Mouse (Mus musculus) limb, embryonic 14.5 days (tissue): ENCODE results near the gene Taf1b. TPM values are rescaled to one million over a fixed set of nuclear protein-coding genes. Genes with fewer than 3 reads are reported as not detected.
"Not testable (repeated sequence)": the region's sequence is repeated elsewhere in the genome, so short reads cannot be mapped to it uniquely, and the experiment has no call there.

ENCODE experiments used
- ATAC-seq: fragments of 200-750 bp; cut with Nextera tagmentation; 2 replicates; pipeline ENCODE4 v1.8.0; 2017; ENCODE audit warnings: low read depth, moderate number of reproducible peaks, moderate TSS enrichment; ENCODE audit not compliant: low FRiP score
- DNase-seq: peaks from one replicate; pipeline ENCODE4 v3.0.0-alpha.2; 2015; ENCODE audit warnings: low spot score
- H3K27ac ChIP-seq: fragments of 300-500 bp; sonication (generic); replicated peaks from 2 replicates; pipeline ENCODE4 v1.5.1; 2014; ENCODE audit warnings: low read depth, mild to moderate bottlenecking, low read length, moderate library complexity, mixed read lengths
- H3K27me3 ChIP-seq: fragments of 300-500 bp; sonication (generic); 2 replicates; pipeline ENCODE4 v1.6.1; 2014; ENCODE audit warnings: low read length, mixed read lengths; ENCODE audit not compliant: control insufficient read depth, insufficient read depth
- H3K36me3 ChIP-seq: fragments of 300-500 bp; sonication (generic); 2 replicates; pipeline ENCODE4 v1.6.1; 2014; ENCODE audit warnings: mild to moderate bottlenecking, low read length, moderate library complexity, mixed read lengths; ENCODE audit not compliant: control insufficient read depth, insufficient read depth
- H3K4me1 ChIP-seq: fragments of 300-500 bp; sonication (generic); 2 replicates; pipeline ENCODE4 v1.6.1; 2014; ENCODE audit warnings: antibody characterized with exemption, low read length, mixed read lengths; ENCODE audit not compliant: control insufficient read depth, insufficient read depth
- H3K4me2 ChIP-seq: fragments of 300-500 bp; sonication (generic); replicated peaks from 2 replicates; pipeline ENCODE4 v1.6.1; 2014; ENCODE audit warnings: low read depth, mild to moderate bottlenecking, low read length, moderate library complexity; ENCODE audit not compliant: severe bottlenecking
- H3K4me3 ChIP-seq: fragments of 300-500 bp; sonication (generic); replicated peaks from 2 replicates; pipeline ENCODE4 v1.5.1; 2014; ENCODE audit warnings: low read length
- H3K9ac ChIP-seq: fragments of 300-500 bp; sonication (generic); 2 replicates; pipeline ENCODE4 v1.6.1; 2014; ENCODE audit warnings: mild to moderate bottlenecking, low read depth, low read length, moderate library complexity; ENCODE audit not compliant: severe bottlenecking
- H3K9me3 ChIP-seq: fragments of 300-500 bp; sonication (generic); 2 replicates; pipeline ENCODE4 v1.6.1; 2016; ENCODE audit warnings: low read length; ENCODE audit not compliant: control insufficient read depth
- POLR2A ChIP-seq: fragments of 200-500 bp; IDR thresholded peaks from 2 replicates; pipeline ENCODE4 v1.8.0; 2012; ENCODE audit warnings: inconsistent platforms, mild to moderate bottlenecking, moderate library complexity, borderline replicate concordance; ENCODE audit not compliant: insufficient read depth, insufficient read length; ENCODE audit errors: extremely low read depth
- WGBS: fragments of 180-500 bp; shearing (Covaris S2); extraction: QIAGEN DNeasy Blood & Tissue Kit; methylation state at CpG from one replicate; pipeline ENCODE4 v1.1.7; 2014; 5-methylcytosine and 5-hydroxymethylcytosine counted together
- polyA plus RNA-seq, 2 experiments: library from polyadenylated mRNA; depleted of rRNA in 1 of 2; stranded (reverse) in 1 of 2; unstranded in 1 of 2; fragments of >200 nt; fragmentation: Nextera tagmentation in 1 of 2; extraction: Ambion mirVana in 1 of 2; gene quantifications; 2 replicates each; pipeline versions ENCODE4 v1.2.1 to v1.2.3; 2012 to 2014

Gene Taf1b
- polyA plus RNA-seq, 2 experiments: 19.5 to 28.0 TPM

DNA sequence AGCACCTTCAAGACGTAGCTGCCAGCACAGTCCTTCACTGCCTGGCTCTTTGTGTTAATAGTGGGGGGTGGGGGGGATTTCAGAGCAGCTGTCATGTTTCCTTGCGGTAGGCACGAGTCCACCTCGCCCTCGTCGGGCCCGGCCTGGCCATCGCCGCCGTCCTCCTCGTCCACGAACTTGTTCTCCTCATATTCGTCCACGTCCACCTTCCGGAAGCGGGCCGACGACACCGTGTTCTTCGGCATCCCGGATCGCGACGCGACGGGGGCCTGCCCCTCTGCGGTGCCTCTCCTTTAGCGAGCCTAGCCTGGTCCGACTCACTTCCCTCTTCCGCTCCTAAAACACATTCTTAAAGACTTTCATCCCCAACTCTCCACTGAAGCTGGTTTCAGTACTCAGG is 4.7 kb upstream of the Taf1b start:
- Histone ChIP-seq H3K9ac (peak overlapping the region; percentile 25), H3K4me1 (no peaks in the 10 kb centered on the region), H3K36me3 (no peaks in the 10 kb centered on the region), H3K4me3 (0 out of 2 replicates have a peak overlapping the region, but pooled peaks have one; percentile 11), H3K4me2 (peak overlapping the region; percentile 37), H3K27me3 (no peaks in the 10 kb centered on the region), H3K27ac (no peak overlapping the region), H3K9me3 (no peaks in the 10 kb centered on the region)
- 64% methylated on average over 30 of the region's 30 CpGs for WGBS
- ATAC-seq (no peak; the same call in 1 of the 2 replicates), DNase-seq (no peak)
- TF ChIP-seq POLR2A: no peak

DNA sequence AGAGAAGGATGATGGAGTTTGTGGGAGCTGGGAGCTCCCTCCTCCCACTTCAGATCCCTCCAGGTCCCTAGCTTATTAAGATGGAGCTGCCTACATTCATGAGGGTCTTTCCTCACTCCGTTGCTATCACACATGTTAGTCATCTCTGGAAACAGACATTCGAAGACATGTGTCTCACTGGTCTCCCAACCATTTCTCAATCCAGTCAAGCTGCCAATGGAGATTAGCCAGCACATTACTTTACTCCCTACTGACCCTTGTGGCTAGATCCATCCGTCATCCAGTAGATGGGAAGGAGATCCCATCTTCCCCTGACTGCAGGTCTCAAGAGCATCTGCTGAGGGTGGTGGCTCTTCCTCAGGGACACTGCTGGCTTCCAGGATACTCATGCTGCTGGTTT is 3.4 kb upstream of the Taf1b start:
- H3K36me3 ChIP-seq, H3K4me1 ChIP-seq, ATAC-seq, DNase-seq, H3K9me3 ChIP-seq, H3K27ac ChIP-seq, H3K4me2 ChIP-seq, H3K9ac ChIP-seq, H3K27me3 ChIP-seq, H3K4me3 ChIP-seq: not testable (repeated sequence)
- WGBS: 92% methylated on average over 2 of the region's 3 CpGs

- Histone ChIP-seq H3K4me3 (peak overlapping the region; percentile 67), H3K9ac (peak overlapping the region; percentile 72), H3K27ac (peak overlapping the region; percentile 61; the same call in 1 of the 2 replicates), H3K4me2 (peak overlapping the region; percentile 47)
- H3K4me1 ChIP-seq, DNase-seq, H3K36me3 ChIP-seq, H3K27me3 ChIP-seq, H3K9me3 ChIP-seq: not testable (repeated sequence)
- 6% methylated on average over 9 of the region's 9 CpGs for WGBS
- ATAC-seq: peak; percentile 41
Measured at GRCm38 (mm10) chr12:24498841-24499485, 804 bp downstream of the Taf1b start.

- DNase-seq (no peak), ATAC-seq (no peak)
- Histone ChIP-seq H3K9me3 (no peaks in the 10 kb centered on the region), H3K27ac (no peak overlapping the region), H3K4me3 (no peak overlapping the region), H3K4me1 (no peaks in the 10 kb centered on the region), H3K9ac (no peak overlapping the region), H3K4me2 (no peak overlapping the region), H3K27me3 (no peaks in the 10 kb centered on the region), H3K36me3 (peaks cover 53% of the 10 kb centered on the region)
- 85% methylated on average over 8 of the region's 8 CpGs for WGBS
- no peak for TF ChIP-seq POLR2A
Measured at GRCm38 (mm10) chr12:24517118-24517517, 19.0 kb downstream of the Taf1b start.

DNA sequence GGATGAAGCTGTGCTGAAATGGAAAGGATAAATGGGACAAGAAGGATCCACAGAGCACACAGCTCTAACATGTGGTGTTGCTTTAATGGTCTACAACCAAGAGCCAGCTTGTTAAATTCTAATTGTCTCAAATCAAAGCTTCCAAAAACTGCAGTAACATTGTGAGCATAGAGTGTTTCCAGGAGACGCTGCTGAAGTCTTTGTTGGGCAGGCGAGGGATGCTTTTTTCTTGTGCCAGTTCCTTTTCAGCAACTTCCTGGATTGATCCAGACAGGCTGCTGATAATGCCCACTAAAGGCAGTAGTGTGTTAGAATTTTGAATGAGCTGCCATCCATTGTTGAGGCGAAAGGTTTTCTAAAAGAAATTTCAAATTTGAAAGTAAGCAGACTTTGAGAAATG is 22.9 kb downstream of the Taf1b start:
- WGBS: 61% methylated on average over 3 of the region's 3 CpGs
- DNase-seq (no peak), ATAC-seq (no peak)
- no peak overlapping the region for H3K9ac ChIP-seq
- no peak for TF ChIP-seq POLR2A
- H3K27me3 ChIP-seq: no peaks in the 10 kb centered on the region
- H3K4me3 ChIP-seq: no peak overlapping the region
- no peaks in the 10 kb centered on the region for H3K4me1 ChIP-seq
- no peaks in the 10 kb centered on the region for H3K9me3 ChIP-seq
- no peak overlapping the region for H3K4me2 ChIP-seq
- H3K36me3 ChIP-seq: peaks cover 41% of the 10 kb centered on the region
- no peak overlapping the region for H3K27ac ChIP-seq

DNA sequence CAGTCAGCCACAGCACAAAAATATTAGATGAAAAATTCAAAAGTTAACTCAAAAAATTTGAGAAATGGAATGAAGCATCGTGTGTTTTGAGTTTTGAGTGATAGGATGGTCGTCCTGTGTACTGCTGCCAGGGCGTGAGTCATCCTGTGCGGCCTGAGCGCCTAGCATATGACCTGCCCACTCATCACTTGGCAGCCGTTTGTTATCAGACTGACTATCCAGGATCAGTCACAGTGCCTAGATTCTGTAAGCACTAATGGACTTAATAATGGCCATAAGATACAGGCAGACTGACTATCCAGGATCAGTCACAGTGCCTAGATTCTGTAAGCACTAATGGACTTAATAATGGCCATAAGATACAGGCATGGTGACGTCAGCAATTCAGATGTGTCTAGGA is 26.9 kb downstream of the Taf1b start:
- 88% methylated on average over 7 of the region's 7 CpGs for WGBS
- H3K4me1 ChIP-seq, H3K9me3 ChIP-seq, H3K4me3 ChIP-seq, H3K4me2 ChIP-seq, H3K9ac ChIP-seq, DNase-seq, H3K27ac ChIP-seq, ATAC-seq, H3K27me3 ChIP-seq: not testable (repeated sequence)
- H3K36me3 ChIP-seq: peaks cover 24% of the 10 kb centered on the region
